Mouse (Mus musculus): ENCODE measurements around the gene Arid3c.
"Not testable (repeated sequence)": the region's sequence is repeated elsewhere in the genome, so short reads cannot be mapped to it uniquely, and the experiment has no call there.

The Arid3c gene

GRCm38 (mm10) chr4:41731052-41731765 is at the start of gene Arid3c:
Gene Arid3c (minus strand): TSS chr4:41731142.
- no peak for DNase-seq (ENCODE audit: low spot score)

GRCm38 (mm10) chr4:41775840-41776239 is 44.9 kb upstream of the Arid3c start:
- not testable (repeated sequence) for DNase-seq (ENCODE audit: low spot score)

GRCm38 (mm10) chr4:41774506-41774905 is 43.6 kb upstream of the Arid3c start:
- not testable (repeated sequence) for DNase-seq (ENCODE audit: low spot score)

- DNase-seq (ENCODE audit: low spot score): peak; percentile 66
Measured at GRCm38 (mm10) chr4:41774002-41774401, 43.1 kb upstream of the Arid3c start, which contains the start of gene Ccl27a. Gene Ccl27a (minus strand): TSS chr4:41774247.

- DNase-seq (ENCODE audit: low spot score): peak; percentile 62
Measured at GRCm38 (mm10) chr4:41773502-41773901, 42.6 kb upstream of the Arid3c start.

- DNase-seq (ENCODE audit: low spot score): not testable (repeated sequence)
Measured at GRCm38 (mm10) chr4:41772946-41773345, 42.0 kb upstream of the Arid3c start.

GRCm38 (mm10) chr4:41767301-41767700 is 36.4 kb upstream of the Arid3c start:
- DNase-seq (ENCODE audit: low spot score): not testable (repeated sequence)

- not testable (repeated sequence) for DNase-seq (ENCODE audit: low spot score)
Measured at GRCm38 (mm10) chr4:41763176-41763575, 32.2 kb upstream of the Arid3c start.

GRCm38 (mm10) chr4:41762688-41763114 is 31.8 kb upstream of the Arid3c start:
- DNase-seq (ENCODE audit: low spot score): peak; percentile 59

- DNase-seq (ENCODE audit: low spot score): peak; percentile 34
Measured at GRCm38 (mm10) chr4:41762099-41762687, 31.3 kb upstream of the Arid3c start.

- no peak for DNase-seq (ENCODE audit: low spot score)
Measured at GRCm38 (mm10) chr4:41761680-41762079, 30.7 kb upstream of the Arid3c start.

GRCm38 (mm10) chr4:41760911-41761310 is 30.0 kb upstream of the Arid3c start:
- DNase-seq (ENCODE audit: low spot score): no peak

GRCm38 (mm10) chr4:41760288-41760721 is 29.4 kb upstream of the Arid3c start:
- DNase-seq (ENCODE audit: low spot score): peak; percentile 82

GRCm38 (mm10) chr4:41759656-41760287 is 28.8 kb upstream of the Arid3c start:
- no peak for DNase-seq (ENCODE audit: low spot score)

GRCm38 (mm10) chr4:41759206-41759605 is 28.3 kb upstream of the Arid3c start:
- DNase-seq (ENCODE audit: low spot score): no peak

GRCm38 (mm10) chr4:41758701-41759100 is 27.8 kb upstream of the Arid3c start:
- DNase-seq (ENCODE audit: low spot score): no peak

- DNase-seq (ENCODE audit: low spot score): no peak
Measured at GRCm38 (mm10) chr4:41758021-41758420, 27.1 kb upstream of the Arid3c start.

- no peak for DNase-seq (ENCODE audit: low spot score)
Measured at GRCm38 (mm10) chr4:41757321-41757720, 26.4 kb upstream of the Arid3c start.

- no peak for DNase-seq (ENCODE audit: low spot score)
Measured at GRCm38 (mm10) chr4:41756440-41756839, 25.5 kb upstream of the Arid3c start.

- peak; percentile 79 for DNase-seq (ENCODE audit: low spot score)
Measured at GRCm38 (mm10) chr4:41755338-41756305, 24.7 kb upstream of the Arid3c start, which contains the start of gene Sigmar1. Gene Sigmar1 (minus strand): TSS chr4:41756157.

GRCm38 (mm10) chr4:41754797-41755337 is 23.9 kb upstream of the Arid3c start, which contains the start of gene Galt:
Gene Galt (plus strand): TSS chr4:41755228.
- DNase-seq (ENCODE audit: low spot score): no peak

Measured in ovary, postnatal 14 days (tissue).